Mouse (Mus musculus) liver, postnatal 0 days (tissue): ENCODE measurements around the gene Zbtb5. TPM values are rescaled to one million over a fixed set of nuclear protein-coding genes. Genes with fewer than 3 reads are reported as not detected.

Experiments
- ATAC-seq: fragments of 200-750 bp; cut with Nextera tagmentation; 2 replicates; pipeline ENCODE4 v1.8.0; 2017; ENCODE audit warnings: mild to moderate bottlenecking, moderate library complexity
- DNase-seq: peaks from one replicate; pipeline ENCODE4 v3.0.0-alpha.2; 2016
- H3K27ac ChIP-seq: fragments of 300-500 bp; sonication (generic); 2 replicates; pipeline ENCODE4 v1.5.1; 2014; ENCODE audit warnings: antibody characterized with exemption, moderate library complexity, mild to moderate bottlenecking, low read depth
- H3K27me3 ChIP-seq: fragments of 300-500 bp; sonication (generic); 2 replicates; pipeline ENCODE4 v1.6.1; 2014; ENCODE audit warnings: low read length, control low read depth, mixed read lengths; ENCODE audit not compliant: insufficient read depth
- H3K36me3 ChIP-seq: fragments of 300-500 bp; sonication (generic); replicated peaks from 2 replicates; pipeline ENCODE4 v1.6.1; 2014; ENCODE audit warnings: mild to moderate bottlenecking, control low read depth, low read length, moderate library complexity, mixed read lengths; ENCODE audit not compliant: insufficient read depth
- H3K4me1 ChIP-seq: fragments of 300-500 bp; sonication (generic); 2 replicates; pipeline ENCODE4 v1.6.1; 2014; ENCODE audit warnings: antibody characterized with exemption, mild to moderate bottlenecking, control low read depth; ENCODE audit not compliant: insufficient read depth
- H3K4me2 ChIP-seq: fragments of 300-500 bp; sonication (generic); 2 replicates; pipeline ENCODE4 v1.6.1; 2014; ENCODE audit warnings: low read depth, mild to moderate bottlenecking, low read length, moderate library complexity, mixed read lengths
- H3K4me3 ChIP-seq: fragments of 300-500 bp; sonication (generic); 2 replicates; pipeline ENCODE4 v1.5.1; 2014; ENCODE audit warnings: low read depth, low read length
- H3K9ac ChIP-seq: fragments of 300-500 bp; sonication (generic); replicated peaks from 2 replicates; pipeline ENCODE4 v1.6.1; 2014; ENCODE audit warnings: mild to moderate bottlenecking, moderate library complexity
- H3K9me3 ChIP-seq: fragments of 300-500 bp; sonication (generic); 2 replicates; pipeline ENCODE4 v1.6.1; 2016; ENCODE audit warnings: mild to moderate bottlenecking, control low read depth, low read length, mixed read lengths
- CTCF ChIP-seq: sonication (generic); IDR thresholded peaks from 2 replicates; pipeline ENCODE4 v1.5.1; 2016; ENCODE audit warnings: antibody characterized with exemption, low read depth
- EP300 ChIP-seq: IDR thresholded peaks from 2 replicates; pipeline ENCODE4 v1.6.1; 2016; ENCODE audit warnings: antibody characterized with exemption, low read depth, mild to moderate bottlenecking
- WGBS: fragments of 180-500 bp; shearing (Covaris S2); extraction: QIAGEN DNeasy Blood & Tissue Kit; methylation state at CpG from one replicate; pipeline ENCODE4 v1.1.7; 2014; ENCODE audit not compliant: insufficient replicate concordance; 5-methylcytosine and 5-hydroxymethylcytosine counted together
- polyA plus RNA-seq: library from polyadenylated mRNA; unstranded; fragments of >200 nt; fragmentation: Nextera tagmentation; extraction: Ambion mirVana; gene quantifications from 2 replicates; pipeline ENCODE4 v1.2.1, GENCODE M21; 2015

Gene Zbtb5
- polyA plus RNA-seq, 1 experiment from 2014 or later, result 6.5 TPM

DNA sequence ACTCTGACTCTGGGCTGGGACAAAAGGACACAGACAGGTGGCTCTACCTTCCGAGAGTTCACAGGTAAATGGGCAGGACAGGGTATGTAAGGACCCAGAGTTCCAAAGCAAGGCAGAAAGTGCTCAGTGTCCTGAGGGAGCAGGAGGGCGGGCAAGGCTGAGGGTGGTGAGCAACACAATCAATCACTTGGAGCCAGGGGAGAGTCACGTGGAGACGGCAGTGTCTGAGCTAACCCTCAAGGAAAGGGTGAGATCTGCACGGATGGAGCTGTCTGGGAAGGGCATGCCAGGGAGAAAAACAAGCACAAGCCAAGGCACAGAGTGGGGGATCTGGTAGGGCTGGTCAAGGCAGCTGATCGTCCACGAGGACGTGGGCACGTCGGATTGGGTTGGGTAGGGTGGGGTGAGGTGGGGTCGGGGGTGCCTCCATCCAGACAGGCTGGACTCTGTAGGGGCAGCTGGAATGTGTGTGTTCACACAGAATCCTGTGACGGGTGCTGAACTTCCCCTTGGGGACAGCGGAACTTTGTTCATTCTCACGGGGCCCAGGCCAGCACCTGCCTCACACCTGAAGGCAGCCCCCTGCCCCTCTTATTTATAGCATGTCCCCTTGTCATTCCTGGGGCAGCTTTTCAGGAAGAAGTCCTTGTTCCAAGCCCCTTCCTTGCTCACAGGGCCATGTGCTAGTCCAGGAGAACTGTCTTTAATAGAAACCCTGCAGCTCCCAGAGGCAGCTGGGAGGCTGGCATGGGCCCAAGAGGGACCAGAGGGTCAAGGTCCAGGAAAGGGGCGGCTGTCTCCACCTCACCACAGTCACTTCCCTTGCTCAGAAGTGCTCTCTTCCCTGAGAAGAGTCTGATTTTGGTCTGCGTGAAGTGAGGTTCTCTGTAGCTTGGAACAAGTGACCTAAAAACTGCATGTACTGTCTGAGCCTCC is 22.7 kb upstream of the Zbtb5 start:
- 65% methylated on average over 16 of the region's 16 CpGs for WGBS
- Histone ChIP-seq H3K4me2 (no peak overlapping the region), H3K9me3 (no peaks in the 10 kb centered on the region), H3K27ac (no peak overlapping the region), H3K36me3 (peaks cover 9% of the 10 kb centered on the region), H3K9ac (no peak overlapping the region), H3K4me3 (no peak overlapping the region), H3K4me1 (no peaks in the 10 kb centered on the region; the same call in 1 of the 2 replicates), H3K27me3 (no peaks in the 10 kb centered on the region)
- TF ChIP-seq CTCF (no peak), EP300 (no peak)
- DNase-seq, result peak; percentile 63
- ATAC-seq, result peak; percentile 48; the same call in 1 of the 2 replicates

DNA sequence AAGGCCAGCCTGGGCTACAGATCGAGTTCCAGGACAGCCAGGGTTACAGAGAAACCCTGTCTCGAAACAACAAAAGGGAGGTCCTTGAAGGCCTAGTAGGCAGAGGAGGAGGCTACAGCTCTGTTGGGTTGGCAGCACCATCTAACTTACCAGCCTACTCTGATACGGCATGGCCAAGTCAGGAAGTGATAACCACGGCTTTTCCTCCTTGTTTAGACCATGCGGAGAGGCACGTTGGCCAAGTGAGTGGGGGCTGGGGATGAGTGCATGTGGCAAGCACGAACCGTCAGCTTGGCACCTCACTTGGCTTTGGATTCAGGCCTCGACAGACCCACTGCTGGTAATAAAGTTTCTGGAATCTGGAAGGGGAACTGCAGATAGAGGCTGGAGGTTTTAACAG is 20.4 kb upstream of the Zbtb5 start:
- TF ChIP-seq CTCF (no peak), EP300 (no peak)
- ATAC-seq (no peak), DNase-seq (no peak)
- Histone ChIP-seq H3K27ac (no peak overlapping the region), H3K4me3 (no peak overlapping the region), H3K27me3 (no peaks in the 10 kb centered on the region), H3K9me3 (no peaks in the 10 kb centered on the region), H3K9ac (no peak overlapping the region), H3K4me2 (no peak overlapping the region), H3K36me3 (peaks cover 15% of the 10 kb centered on the region), H3K4me1 (no peaks in the 10 kb centered on the region; the same call in 1 of the 2 replicates)
- 39% methylated on average over 9 of the region's 9 CpGs for WGBS

DNA sequence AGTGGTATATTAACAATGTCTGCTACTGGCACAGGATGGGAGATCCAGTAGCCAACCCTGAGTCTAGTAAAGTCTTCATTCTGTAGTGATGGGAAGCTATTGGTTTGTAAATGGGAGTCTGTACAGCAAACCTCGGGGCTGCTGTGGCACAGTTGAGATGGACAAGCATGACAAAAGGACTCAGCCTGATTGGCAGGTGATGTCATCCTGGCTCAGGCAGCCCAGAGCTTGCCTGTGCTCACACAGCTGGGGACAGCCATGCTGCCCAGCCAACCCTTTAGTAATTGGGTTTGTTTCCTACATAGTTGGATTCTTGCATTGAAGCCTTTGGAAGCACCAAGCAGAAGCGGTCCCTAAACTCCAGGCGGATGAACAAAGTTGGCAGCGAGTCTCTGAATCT is 14.2 kb upstream of the Zbtb5 start:
- Histone ChIP-seq H3K27me3 (no peaks in the 10 kb centered on the region), H3K9ac (no peak overlapping the region), H3K4me3 (no peak overlapping the region), H3K9me3 (no peaks in the 10 kb centered on the region), H3K4me2 (no peak overlapping the region), H3K4me1 (no peaks in the 10 kb centered on the region), H3K36me3 (peaks cover 17% of the 10 kb centered on the region), H3K27ac (no peak overlapping the region)
- TF ChIP-seq EP300, result no peak
- no peak for TF ChIP-seq CTCF
- WGBS, result 85% methylated on average over 4 of the region's 4 CpGs
- no peak for DNase-seq
- no peak for ATAC-seq

DNA sequence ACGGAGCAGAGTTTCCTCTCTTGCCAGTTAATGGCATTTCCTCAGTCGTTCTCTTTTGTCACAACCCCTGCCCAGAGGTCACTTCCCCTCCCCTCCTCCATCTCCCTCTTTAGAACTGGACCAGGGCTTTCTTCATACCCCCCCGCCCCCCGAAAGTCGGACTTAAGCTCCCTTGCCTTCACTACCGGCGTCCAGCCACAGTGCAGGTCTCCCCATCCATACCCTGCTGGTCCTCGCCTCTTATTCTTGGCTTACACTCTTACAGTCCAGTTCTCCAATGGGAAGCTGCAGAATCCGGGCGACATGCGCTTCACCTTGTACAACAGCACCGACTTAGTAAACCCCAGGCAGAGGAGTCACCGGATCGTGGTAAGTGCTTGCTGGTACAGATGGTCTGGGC is 6.8 kb upstream of the Zbtb5 start:
- no peak overlapping the region for H3K27ac ChIP-seq
- peaks cover 14% of the 10 kb centered on the region for H3K4me1 ChIP-seq
- no peak for TF ChIP-seq CTCF
- TF ChIP-seq EP300, result no peak
- 3% methylated on average over 14 of the region's 14 CpGs for WGBS
- peak overlapping the region; percentile 65 for H3K9ac ChIP-seq
- peaks cover 2% of the 10 kb centered on the region; the same call in 1 of the 2 replicates for H3K36me3 ChIP-seq
- no peaks in the 10 kb centered on the region for H3K27me3 ChIP-seq
- peak overlapping the region; percentile 88 for H3K4me2 ChIP-seq
- H3K9me3 ChIP-seq, result no peaks in the 10 kb centered on the region
- ATAC-seq, result peak; percentile 24; the same call in 1 of the 2 replicates
- no peak for DNase-seq
- peak overlapping the region; percentile 84 for H3K4me3 ChIP-seq

DNA sequence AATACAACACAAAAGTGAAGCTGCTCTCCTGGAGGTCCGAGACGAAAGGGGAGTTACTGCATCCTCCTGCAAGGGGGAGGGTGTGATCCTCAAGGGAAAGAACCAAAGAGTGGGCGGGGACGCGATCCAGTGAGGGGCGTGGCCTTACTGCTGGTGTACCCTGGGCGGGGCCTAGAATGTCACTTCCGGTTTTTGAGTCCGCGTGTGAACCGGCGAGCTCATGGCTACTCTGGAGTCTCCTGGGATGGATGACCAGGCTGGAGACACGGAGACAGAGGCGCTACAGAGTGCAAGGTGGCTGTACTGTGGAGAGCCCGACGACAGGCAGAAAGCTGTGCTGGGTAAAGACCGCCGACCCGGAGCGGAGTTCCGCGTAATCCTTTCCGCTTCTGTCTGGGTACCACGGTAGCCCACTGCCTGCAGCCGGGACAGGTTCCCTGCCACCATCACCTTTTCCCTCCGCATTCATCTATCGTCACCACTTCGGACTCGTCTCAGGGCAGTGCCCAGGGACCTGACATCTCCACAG is 6.3 kb upstream of the Zbtb5 start, which contains the start of gene Polr1e:
Gene Polr1e, plus strand, starts transcription at position 132 of the 529 bp plus-strand sequence.
- H3K9me3 ChIP-seq, result no peaks in the 10 kb centered on the region
- H3K27ac ChIP-seq, result no peak within 1 kb of the TSS
- WGBS, result under 1% methylated on average over 29 of the region's 29 CpGs

DNA sequence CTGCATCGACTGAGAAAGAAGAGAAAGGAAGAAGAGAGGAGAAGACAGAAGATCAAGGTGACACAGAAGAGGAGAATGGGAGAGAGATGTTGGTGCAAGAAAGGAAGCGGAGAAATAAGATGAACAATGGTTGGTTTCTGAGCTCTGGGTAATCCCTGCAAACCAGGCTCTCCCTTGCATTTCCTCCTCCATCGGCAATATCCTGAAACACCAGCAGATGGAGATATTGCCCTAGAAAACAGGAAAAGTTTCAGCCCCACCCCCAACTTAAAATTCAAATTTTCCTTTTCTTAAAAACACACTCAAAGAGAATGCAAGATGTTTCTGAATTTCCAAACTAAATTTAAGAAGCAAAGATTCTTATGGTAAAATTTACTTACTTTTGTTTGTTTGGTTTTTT is 3.4 kb upstream of the Zbtb5 start:
- H3K36me3 ChIP-seq, result no peaks in the 10 kb centered on the region
- H3K4me1 ChIP-seq, result peaks cover 26% of the 10 kb centered on the region
- H3K4me3 ChIP-seq, result no peak overlapping the region
- TF ChIP-seq EP300 (no peak), CTCF (peak; percentile 80)
- 13% methylated on average over 3 of the region's 3 CpGs for WGBS
- H3K27me3 ChIP-seq, result no peaks in the 10 kb centered on the region
- ATAC-seq (no peak), DNase-seq (peak; percentile 53)
- H3K9me3 ChIP-seq, result no peaks in the 10 kb centered on the region
- H3K9ac ChIP-seq, result no peak overlapping the region
- H3K27ac ChIP-seq, result no peak overlapping the region
- H3K4me2 ChIP-seq, result no peak overlapping the region

More for the DNA sequence above, 6.3 kb upstream of the Zbtb5 start, which contains the start of gene Polr1e:
- H3K4me3 ChIP-seq, result peak within 1 kb of the TSS; percentile 84
- H3K9ac ChIP-seq, result peak within 1 kb of the TSS; percentile 65
- peak; percentile 96 for DNase-seq
- ATAC-seq, result peak; percentile 89
- H3K4me1 ChIP-seq, result peaks cover 18% of the 10 kb centered on the region
- H3K4me2 ChIP-seq, result peak within 1 kb of the TSS; percentile 88
- no peaks in the 10 kb centered on the region; the same call in 1 of the 2 replicates for H3K36me3 ChIP-seq
- no peak for TF ChIP-seq EP300
- TF ChIP-seq CTCF, result no peak
- no peaks in the 10 kb centered on the region for H3K27me3 ChIP-seq
